Mouse (Mus musculus) subcutaneous adipose tissue, adult 2 months (tissue): Measurements from ENCODE around the gene Amd1. TPM values are rescaled to one million over a fixed set of nuclear protein-coding genes. Genes with fewer than 3 reads are reported as not detected.

Experiments used
- polyA plus RNA-seq: library from polyadenylated mRNA; depleted of rRNA; stranded (reverse); fragments of >200 nt; gene quantifications from 2 replicates; pipeline ENCODE4 v1.2.3, GENCODE M21; 2012; ENCODE audit warnings: low replicate concordance; rRNA removed

The Amd1 gene
- 9.4 and 21.1 TPM in 2 replicates for polyA plus RNA-seq

DNA sequence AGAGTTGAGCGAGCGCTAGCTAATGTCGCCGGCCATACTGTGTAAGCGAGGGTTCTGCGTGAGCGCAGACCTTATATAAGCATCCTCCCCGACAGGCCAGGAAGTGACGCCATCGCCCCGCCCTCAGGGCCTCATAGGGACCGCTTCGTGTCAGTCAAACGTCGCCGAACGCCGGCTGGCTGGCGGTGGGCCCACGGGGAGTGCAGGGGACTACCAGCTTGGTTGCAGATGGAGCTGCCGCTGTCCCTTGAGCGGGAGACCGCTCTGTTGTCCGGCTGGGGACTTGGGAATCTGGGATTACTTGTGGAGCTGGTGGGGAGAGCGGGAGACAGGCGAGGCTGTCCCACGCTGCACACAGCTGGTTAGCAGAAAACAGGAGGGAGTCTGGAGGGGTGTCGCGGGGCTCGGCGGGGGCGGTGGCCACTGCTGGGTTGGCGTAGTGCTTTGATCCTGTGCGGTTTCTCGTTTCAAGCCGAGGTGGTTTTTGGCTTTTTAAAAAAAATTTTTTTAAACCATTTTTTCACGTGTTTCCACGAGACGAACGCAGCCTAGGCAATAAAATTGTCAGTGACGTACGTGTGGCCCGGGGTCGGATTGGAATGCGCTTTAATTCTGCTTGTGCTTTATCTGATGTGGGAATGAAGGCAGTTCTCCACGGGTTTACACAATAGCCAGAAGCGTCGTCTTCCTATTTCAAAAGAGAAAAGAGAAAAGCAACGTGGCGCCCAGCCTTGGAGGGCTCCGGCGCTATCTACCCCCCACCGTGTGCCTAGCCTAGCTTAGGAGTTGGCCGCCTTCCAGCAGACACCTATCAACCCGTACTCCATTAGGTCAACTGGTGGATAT is at the start of gene Amd1:
Gene Amd1 (minus strand): TSS at position 47 of the 846 bp plus-strand sequence.

DNA sequence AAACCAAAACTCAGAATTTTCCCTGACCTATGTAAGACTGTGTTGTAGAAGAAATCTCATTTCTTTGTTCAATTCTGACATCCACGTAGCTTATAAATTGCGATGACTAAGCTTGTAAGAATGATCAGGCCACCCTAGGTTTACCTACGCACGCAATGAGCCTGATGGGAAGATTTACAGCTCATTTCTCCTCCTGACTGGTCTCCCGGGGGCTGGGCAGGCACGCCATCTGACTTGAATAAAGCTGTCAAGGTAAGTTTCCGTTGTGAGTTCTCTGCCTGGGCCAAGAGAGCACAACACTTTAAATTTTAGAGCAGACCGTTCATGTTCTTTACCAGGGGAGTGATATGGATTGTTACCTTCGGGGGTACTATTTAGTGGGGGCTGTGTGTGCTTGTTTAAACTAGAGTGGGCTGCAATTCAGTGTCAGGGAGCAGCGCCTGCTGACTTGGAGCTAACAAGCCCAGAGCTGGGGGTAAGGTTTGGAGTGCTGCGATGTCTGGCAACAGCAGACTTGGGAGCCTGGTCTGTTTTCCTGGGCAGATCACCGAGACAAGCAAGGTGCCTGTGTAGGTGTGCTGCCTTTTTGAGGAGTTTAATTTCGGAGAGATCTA is 37.5 kb upstream of the Amd1 start, which contains the start of gene Cdk19:
Gene Cdk19 (plus strand): TSS at position 214 of the 614 bp plus-strand sequence.

DNA sequence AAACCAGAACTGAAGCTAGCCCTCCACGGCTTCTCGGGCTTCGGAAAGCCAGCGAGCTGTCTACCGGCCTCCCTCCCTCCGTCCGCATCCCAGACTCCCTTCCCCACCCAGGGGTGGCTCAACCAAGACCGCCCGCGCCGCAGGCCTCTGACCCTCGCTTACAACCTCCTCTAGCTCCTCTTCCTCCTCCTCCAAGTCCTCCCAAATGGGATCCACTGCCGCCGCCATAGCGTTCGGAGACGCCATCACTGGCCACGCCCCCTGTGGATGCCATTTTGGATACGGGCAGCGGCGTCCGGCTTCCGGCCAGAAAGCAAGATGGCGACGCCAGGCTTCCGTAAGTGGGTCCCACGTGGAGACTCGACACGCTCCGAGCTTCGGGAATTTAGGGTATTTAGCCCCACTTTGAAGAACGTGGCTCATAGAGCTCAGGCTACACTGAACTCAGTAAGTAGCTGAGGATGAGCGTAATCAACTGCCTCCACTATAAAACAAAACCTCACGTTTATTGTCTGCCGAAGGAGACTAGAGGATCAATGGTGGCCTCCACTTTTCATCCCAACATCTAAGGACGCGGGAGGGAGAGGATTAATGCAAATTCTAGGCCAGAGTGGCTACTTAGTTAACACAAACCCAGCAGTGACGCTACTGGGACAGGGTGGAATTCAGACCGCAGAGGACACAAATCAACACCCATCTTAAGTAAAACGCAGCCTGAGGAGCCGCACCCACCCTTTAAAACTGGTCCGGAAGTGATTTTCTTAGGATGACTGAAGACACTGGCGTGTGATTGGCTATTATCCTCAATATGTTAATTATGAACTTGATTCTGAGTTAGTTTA is 44.4 kb downstream of the Amd1 start, which contains the start of gene Gtf3c6:
Gene Gtf3c6 (minus strand): TSS at position 695 of the 842 bp plus-strand sequence.

DNA sequence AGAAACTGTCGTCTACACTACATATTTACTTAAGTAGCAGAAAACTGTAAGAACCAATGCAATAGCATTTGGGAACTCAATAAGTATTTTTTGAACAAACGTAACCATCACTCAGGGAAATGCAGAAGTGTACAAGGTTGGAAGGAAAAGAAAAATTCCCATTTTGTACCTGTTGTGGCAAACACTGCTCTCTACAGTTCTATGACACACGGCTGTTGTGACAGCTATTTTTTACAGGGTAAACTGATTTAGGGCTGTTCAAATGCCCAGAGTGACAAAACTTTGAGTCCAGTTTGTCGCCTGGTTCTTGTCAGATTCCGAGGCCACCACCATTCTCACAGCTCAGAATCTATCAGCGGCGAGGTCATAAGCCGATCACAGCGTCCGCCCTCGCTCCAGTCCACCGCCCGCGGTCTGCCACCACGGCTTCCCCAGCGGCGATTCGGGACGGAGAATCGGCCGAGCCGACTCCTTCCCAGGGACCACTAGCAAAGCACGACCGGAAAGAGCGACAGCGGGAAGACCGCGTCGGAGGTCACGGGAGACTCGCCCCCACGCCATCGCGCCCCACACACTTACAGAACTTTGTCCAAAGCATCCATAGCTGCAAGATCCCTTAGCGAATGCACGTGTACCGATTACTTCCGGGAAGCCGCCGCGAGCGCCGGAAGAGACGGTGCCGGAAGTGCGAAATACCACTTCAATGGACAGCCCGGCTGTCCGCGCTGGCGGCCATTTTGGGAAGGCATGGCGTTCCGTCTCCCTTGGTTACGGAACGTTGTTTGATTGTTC is 55.4 kb downstream of the Amd1 start, which contains the start of gene Rpf2:
Gene Rpf2 (minus strand): TSS at position 663 of the 792 bp plus-strand sequence.

Other genes starting within 250 kb of the Amd1 start
- gene Slc16a10, start 159.9 kb downstream of the Amd1 start, polyA plus RNA-seq: 19.6 and 30.2 TPM in 2 replicates
- gene Rpf2, start 55.1 kb downstream of the Amd1 start, polyA plus RNA-seq: 3.8 and 5.6 TPM in 2 replicates
- 10.3 and 11.4 TPM in 2 replicates for gene Gtf3c6, start 44.1 kb downstream of the Amd1 start, polyA plus RNA-seq
- 6.7 and 9.7 TPM in 2 replicates for gene Cdk19, start 37.4 kb upstream of the Amd1 start, polyA plus RNA-seq